Mouse (Mus musculus) intestine, postnatal 0 days (tissue): ENCODE data around the gene Pcbp4. TPM values are rescaled to one million over a fixed set of nuclear protein-coding genes. Genes with fewer than 3 reads are reported as not detected.
A peak's percentile ranks its signal among the peaks of the same experiment; 100 is the strongest.

Experiments used
- ATAC-seq: fragments of 200-750 bp; cut with Nextera tagmentation; 2 replicates; pipeline ENCODE4 v1.8.0; 2017; ENCODE audit warnings: mild to moderate bottlenecking, moderate TSS enrichment, moderate library complexity
- H3K27ac ChIP-seq: fragments of 300-500 bp; sonication (generic); 2 replicates; pipeline ENCODE4 v1.5.1; 2014; ENCODE audit warnings: mild to moderate bottlenecking, low read depth, low read length, moderate library complexity
- H3K27me3 ChIP-seq: fragments of 300-500 bp; sonication (generic); replicated peaks from 2 replicates; pipeline ENCODE4 v1.6.1; 2014; ENCODE audit warnings: low read length, mixed read lengths; ENCODE audit not compliant: control insufficient read depth, insufficient read depth
- H3K36me3 ChIP-seq: fragments of 300-500 bp; sonication (generic); 2 replicates; pipeline ENCODE4 v1.6.1; 2014; ENCODE audit warnings: mild to moderate bottlenecking, moderate library complexity; ENCODE audit not compliant: control insufficient read depth, insufficient read depth
- H3K4me1 ChIP-seq: fragments of 300-500 bp; sonication (generic); replicated peaks from 2 replicates; pipeline ENCODE4 v1.6.1; 2014; ENCODE audit warnings: antibody characterized with exemption, low read length, mixed read lengths; ENCODE audit not compliant: control insufficient read depth, insufficient read depth
- H3K4me2 ChIP-seq: fragments of 300-500 bp; sonication (generic); replicated peaks from 2 replicates; pipeline ENCODE4 v1.6.1; 2014; ENCODE audit warnings: low read depth, mild to moderate bottlenecking, moderate library complexity
- H3K4me3 ChIP-seq: fragments of 300-500 bp; sonication (generic); 2 replicates; pipeline ENCODE4 v1.5.1; 2014; ENCODE audit warnings: low read depth, low read length
- H3K9ac ChIP-seq: fragments of 300-500 bp; sonication (generic); 2 replicates; pipeline ENCODE4 v1.6.1; 2014; ENCODE audit warnings: mild to moderate bottlenecking, low read depth, low read length
- H3K9me3 ChIP-seq: fragments of 300-500 bp; sonication (generic); 2 replicates; pipeline ENCODE4 v1.6.1; 2016; ENCODE audit warnings: mixed run types; ENCODE audit not compliant: control insufficient read depth
- CTCF ChIP-seq: sonication (generic); IDR thresholded peaks from 2 replicates; pipeline ENCODE4 v1.5.1; 2016; ENCODE audit warnings: low read depth, mild to moderate bottlenecking, control low read depth, antibody characterized with exemption, moderate library complexity
- WGBS: fragments of 180-500 bp; shearing (Covaris S2); extraction: QIAGEN DNeasy Blood & Tissue Kit; methylation state at CpG from one replicate; pipeline ENCODE4 v1.1.7; 2014; 5-methylcytosine and 5-hydroxymethylcytosine counted together
- polyA plus RNA-seq: library from polyadenylated mRNA; unstranded; fragments of >200 nt; fragmentation: Nextera tagmentation; extraction: Ambion mirVana; gene quantifications from 2 replicates; pipeline ENCODE4 v1.2.1, GENCODE M21; 2015

Pcbp4 gene
- polyA plus RNA-seq, 1 experiment from 2014 or later = 15.7 TPM

DNA sequence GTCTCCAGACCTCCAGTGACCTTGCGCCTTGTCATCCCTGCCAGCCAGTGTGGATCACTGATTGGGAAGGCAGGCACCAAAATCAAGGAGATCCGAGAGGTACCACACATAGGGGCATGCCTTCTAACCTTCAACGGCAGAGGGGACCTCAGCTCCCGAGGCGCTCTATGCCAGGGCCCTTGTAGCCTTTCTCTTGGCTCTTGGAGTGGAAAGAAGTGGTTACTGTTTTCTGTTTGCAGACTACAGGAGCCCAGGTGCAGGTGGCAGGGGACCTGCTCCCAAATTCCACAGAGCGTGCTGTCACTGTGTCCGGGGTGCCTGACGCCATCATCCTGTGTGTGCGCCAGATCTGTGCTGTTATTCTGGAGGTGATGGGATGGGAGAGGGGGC lies 7.9 kb downstream of the Pcbp4 start:
- no peak for ATAC-seq
- H3K4me1 ChIP-seq = no peaks in the 10 kb centered on the region
- peaks cover 17% of the 10 kb centered on the region; the same call in 1 of the 2 replicates for H3K27me3 ChIP-seq
- no peak for TF ChIP-seq CTCF
- no peaks in the 10 kb centered on the region; the same call in 1 of the 2 replicates for H3K36me3 ChIP-seq
- no peak overlapping the region for H3K4me2 ChIP-seq
- no peak overlapping the region for H3K27ac ChIP-seq
- H3K4me3 ChIP-seq = no peak overlapping the region
- WGBS = 95% methylated on average over 9 of the region's 9 CpGs
- H3K9me3 ChIP-seq = no peaks in the 10 kb centered on the region
- no peak overlapping the region for H3K9ac ChIP-seq

DNA sequence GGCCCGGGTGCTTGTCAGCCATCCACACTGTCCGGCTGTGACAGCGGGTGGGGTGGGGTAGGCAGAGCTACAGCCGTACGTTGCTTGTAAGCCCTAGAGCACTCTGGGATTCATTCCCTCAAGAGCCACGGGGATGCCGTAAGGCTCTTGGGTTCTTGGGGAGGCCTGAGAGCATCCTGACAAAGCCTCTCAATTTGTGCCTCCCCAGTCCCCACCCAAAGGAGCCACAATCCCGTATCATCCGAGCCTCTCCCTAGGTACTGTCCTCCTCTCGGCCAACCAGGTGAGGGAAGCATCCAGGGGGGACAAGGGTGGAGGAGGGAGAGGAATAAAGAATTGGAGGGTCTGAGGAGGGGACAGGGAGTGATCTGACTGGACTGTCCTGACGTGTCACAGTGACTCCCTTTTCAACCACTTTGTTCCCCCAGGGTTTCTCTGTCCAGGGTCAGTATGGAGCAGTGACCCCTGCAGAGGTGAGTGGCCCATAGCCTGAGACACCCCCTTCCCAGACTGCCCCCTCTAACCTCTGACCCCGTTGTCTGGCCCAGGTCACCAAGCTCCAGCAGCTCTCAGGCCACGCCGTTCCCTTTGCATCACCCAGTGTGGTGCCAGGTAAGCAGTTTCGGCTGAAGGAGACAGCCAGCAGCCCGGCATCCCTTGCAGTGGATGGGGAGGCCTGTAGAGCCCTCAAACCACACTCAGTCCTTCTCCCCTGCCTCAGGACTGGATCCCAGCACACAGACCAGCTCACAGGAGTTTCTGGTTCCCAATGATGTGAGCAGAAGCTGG lies 8.7 kb downstream of the Pcbp4 start:
- 90% methylated on average over 16 of the region's 16 CpGs for WGBS
- Histone ChIP-seq H3K36me3 (no peaks in the 10 kb centered on the region; the same call in 1 of the 2 replicates), H3K9ac (no peak overlapping the region), H3K27ac (no peak overlapping the region), H3K4me3 (no peak overlapping the region), H3K27me3 (peaks cover 19% of the 10 kb centered on the region; the same call in 1 of the 2 replicates), H3K4me1 (no peaks in the 10 kb centered on the region), H3K9me3 (no peaks in the 10 kb centered on the region), H3K4me2 (no peak overlapping the region)
- no peak for ATAC-seq
- TF ChIP-seq CTCF = no peak

DNA sequence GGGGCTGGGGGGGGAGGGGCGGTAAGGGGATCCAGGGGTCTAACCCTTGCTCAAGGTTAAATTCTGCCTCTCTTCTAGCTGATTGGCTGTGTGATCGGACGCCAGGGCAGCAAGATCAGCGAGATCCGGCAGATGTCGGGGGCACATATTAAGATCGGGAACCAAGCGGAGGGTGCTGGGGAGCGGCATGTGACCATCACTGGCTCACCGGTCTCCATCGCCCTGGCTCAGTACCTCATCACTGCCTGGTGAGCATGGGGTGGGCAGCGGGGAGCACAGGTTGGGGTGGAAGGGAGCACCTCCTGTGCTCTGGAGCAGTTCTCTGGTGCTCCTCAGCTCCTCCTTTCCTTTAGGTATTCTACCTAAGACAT lies 9.3 kb downstream of the Pcbp4 start:
- 95% methylated on average over 12 of the region's 12 CpGs for WGBS

DNA sequence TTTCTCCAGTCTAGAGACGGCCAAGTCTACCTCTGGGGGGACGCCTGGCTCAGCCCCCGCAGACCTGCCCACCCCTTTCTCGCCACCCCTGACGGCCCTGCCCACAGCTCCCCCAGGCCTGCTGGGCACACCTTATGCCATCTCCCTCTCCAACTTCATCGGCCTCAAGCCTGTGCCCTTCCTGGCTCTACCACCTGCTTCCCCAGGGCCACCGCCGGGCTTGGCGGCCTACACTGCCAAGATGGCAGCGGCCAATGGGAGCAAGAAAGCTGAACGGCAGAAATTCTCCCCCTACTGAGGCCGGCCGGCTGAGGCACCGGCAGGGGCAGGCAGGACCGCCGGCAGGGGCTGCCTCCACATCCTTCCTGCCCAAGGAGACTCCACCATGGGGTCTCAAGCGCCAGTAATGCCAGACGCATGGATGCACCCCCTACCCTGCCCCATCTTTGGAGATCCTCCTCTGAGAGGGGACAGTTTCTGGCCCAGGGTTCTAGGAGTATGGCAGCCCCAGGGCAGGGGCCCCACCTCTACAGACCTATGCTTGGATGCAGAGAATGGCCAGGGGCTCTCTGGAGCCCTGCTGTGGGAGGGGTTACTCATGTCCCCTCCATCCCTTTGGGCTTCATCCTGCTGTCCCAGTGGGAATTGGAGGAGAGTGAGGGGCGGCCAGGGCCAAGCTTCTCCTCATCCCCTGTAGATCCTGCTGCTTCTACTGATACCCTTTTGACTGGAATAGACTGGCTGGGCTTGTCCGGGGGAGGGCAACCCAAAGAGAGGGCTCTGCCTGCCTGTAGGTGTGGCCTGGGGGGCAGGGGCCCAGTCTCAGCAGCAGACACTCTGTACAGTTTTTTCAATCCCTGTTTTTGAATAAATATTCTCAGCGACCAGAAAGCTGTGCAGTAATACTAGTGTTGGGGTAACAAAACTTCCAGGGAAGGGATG lies 10.3 kb downstream of the Pcbp4 start:
- no peak overlapping the region for H3K4me3 ChIP-seq
- peaks cover 19% of the 10 kb centered on the region; the same call in 1 of the 2 replicates for H3K27me3 ChIP-seq
- H3K4me1 ChIP-seq = no peaks in the 10 kb centered on the region
- ATAC-seq = no peak
- 89% methylated on average over 21 of the region's 21 CpGs for whole genome bisulfite sequencing
- no peak overlapping the region for H3K4me2 ChIP-seq
- H3K27ac ChIP-seq = no peak overlapping the region
- no peaks in the 10 kb centered on the region for H3K9me3 ChIP-seq
- H3K36me3 ChIP-seq = no peaks in the 10 kb centered on the region; the same call in 1 of the 2 replicates
- TF ChIP-seq CTCF = no peak
- H3K9ac ChIP-seq = no peak overlapping the region

More for the DNA sequence above, 9.3 kb downstream of the Pcbp4 start:
- no peak overlapping the region for H3K27ac ChIP-seq
- no peaks in the 10 kb centered on the region for H3K9me3 ChIP-seq
- ATAC-seq = no peak
- H3K27me3 ChIP-seq = peaks cover 19% of the 10 kb centered on the region; the same call in 1 of the 2 replicates
- no peaks in the 10 kb centered on the region; the same call in 1 of the 2 replicates for H3K36me3 ChIP-seq
- TF ChIP-seq CTCF = no peak
- H3K4me2 ChIP-seq = no peak overlapping the region
- no peak overlapping the region for H3K4me3 ChIP-seq
- no peaks in the 10 kb centered on the region for H3K4me1 ChIP-seq
- no peak overlapping the region for H3K9ac ChIP-seq

DNA sequence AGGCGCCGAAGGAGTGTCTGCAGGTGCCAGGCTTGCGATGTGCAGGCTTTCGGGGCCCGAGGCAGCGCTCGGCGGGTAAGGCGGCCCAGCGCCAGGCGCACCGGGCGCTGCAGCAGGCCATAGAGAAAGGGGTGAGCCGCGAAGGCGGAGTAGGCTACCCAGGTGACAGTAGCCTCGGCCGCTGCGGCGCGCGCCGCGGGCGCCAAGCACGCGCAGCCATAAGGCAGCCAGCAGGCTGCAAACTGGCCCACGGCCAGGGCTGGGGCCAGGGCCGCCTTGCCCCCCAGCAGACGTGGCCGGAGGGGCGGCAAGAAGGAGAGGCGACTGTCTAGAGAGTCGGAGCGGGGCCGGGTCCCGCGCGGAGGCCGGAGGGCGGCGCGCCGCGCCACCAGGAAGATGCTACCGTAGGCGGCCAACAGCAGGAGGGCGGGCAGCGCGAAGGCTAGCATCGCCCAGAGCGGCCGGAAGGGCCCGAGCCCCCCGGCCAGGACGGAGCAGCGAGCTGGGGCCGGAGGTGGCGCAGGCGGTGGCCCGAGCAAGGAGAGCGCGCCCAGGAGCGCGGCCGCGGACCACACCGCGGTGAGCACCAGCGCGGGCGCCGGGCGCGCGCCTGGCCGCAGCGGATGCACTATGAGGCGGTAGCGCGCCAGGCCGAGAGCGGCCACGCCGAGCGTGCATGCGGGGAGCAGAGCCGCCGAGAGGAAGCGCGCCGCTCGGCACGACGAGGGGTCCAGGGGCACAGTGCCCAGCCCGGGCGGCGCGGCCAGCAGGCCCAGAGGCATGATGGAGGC lies 11.9 kb downstream of the Pcbp4 start:
- no peak overlapping the region for H3K27ac ChIP-seq
- no peak for TF ChIP-seq CTCF
- peak overlapping the region; percentile 57 for H3K9ac ChIP-seq
- peaks cover 19% of the 10 kb centered on the region; the same call in 1 of the 2 replicates for H3K27me3 ChIP-seq
- no peaks in the 10 kb centered on the region for H3K9me3 ChIP-seq
- no peaks in the 10 kb centered on the region; the same call in 1 of the 2 replicates for H3K36me3 ChIP-seq
- H3K4me1 ChIP-seq = no peaks in the 10 kb centered on the region
- H3K4me3 ChIP-seq = peak overlapping the region; percentile 56
- peak overlapping the region; percentile 94 for H3K4me2 ChIP-seq
- 1% methylated on average over 97 of the region's 99 CpGs for WGBS
- peak; percentile 37; the same call in 1 of the 2 replicates for ATAC-seq
